Mouse (Mus musculus) intestine, embryonic 14.5 days (tissue): ENCODE results near the gene Dalrd3. TPM values are rescaled to one million over a fixed set of nuclear protein-coding genes. Genes with fewer than 3 reads are reported as not detected.

Experiments used
- ATAC-seq: fragments of 200-750 bp; cut with Nextera tagmentation; replicated peaks from 2 replicates; pipeline ENCODE4 v1.8.0; 2017; ENCODE audit warnings: low read depth, moderate number of reproducible peaks, moderate TSS enrichment, moderate library complexity; ENCODE audit not compliant: low FRiP score, low TSS enrichment
- DNase-seq: peaks from one replicate; pipeline ENCODE4 v3.0.0-alpha.2; 2018; ENCODE audit warnings: low spot score
- H3K27ac ChIP-seq: fragments of 300-500 bp; sonication (generic); 2 replicates; pipeline ENCODE4 v1.5.1; 2014; ENCODE audit warnings: low read depth, mild to moderate bottlenecking, control low read depth
- H3K27me3 ChIP-seq: fragments of 300-500 bp; sonication (generic); replicated peaks from 2 replicates; pipeline ENCODE4 v1.6.1; 2014; ENCODE audit warnings: low read length, control low read depth; ENCODE audit not compliant: control insufficient read depth, insufficient read depth
- H3K36me3 ChIP-seq: fragments of 300-500 bp; sonication (generic); 2 replicates; pipeline ENCODE4 v1.6.1; 2014; ENCODE audit warnings: low read length, control low read depth; ENCODE audit not compliant: control insufficient read depth, insufficient read depth
- H3K4me1 ChIP-seq: fragments of 300-500 bp; sonication (generic); replicated peaks from 2 replicates; pipeline ENCODE4 v1.6.1; 2014; ENCODE audit warnings: low read length, control low read depth, mixed read lengths; ENCODE audit not compliant: control insufficient read depth, insufficient read depth
- H3K4me2 ChIP-seq: fragments of 300-500 bp; sonication (generic); 2 replicates; pipeline ENCODE4 v1.6.1; 2014; ENCODE audit warnings: low read length
- H3K4me3 ChIP-seq: fragments of 300-500 bp; sonication (generic); 2 replicates; pipeline ENCODE4 v1.5.1; 2014; ENCODE audit warnings: low read depth, low read length, control low read depth, mixed read lengths
- H3K9ac ChIP-seq: fragments of 300-500 bp; sonication (generic); 2 replicates; pipeline ENCODE4 v1.6.1; 2014; ENCODE audit warnings: mild to moderate bottlenecking, low read length
- H3K9me3 ChIP-seq: fragments of 300-500 bp; sonication (generic); 2 replicates; pipeline ENCODE4 v1.6.1; 2016; ENCODE audit warnings: low read length, control low read depth; ENCODE audit not compliant: control insufficient read depth
- WGBS: fragments of 180-500 bp; shearing (Covaris S2); extraction: QIAGEN DNeasy Blood & Tissue Kit; methylation state at CpG from one replicate; pipeline ENCODE4 v1.1.7; 2014; 5-methylcytosine and 5-hydroxymethylcytosine counted together
- polyA plus RNA-seq: library from polyadenylated mRNA; unstranded; fragments of >200 nt; fragmentation: Nextera tagmentation; extraction: Ambion mirVana; gene quantifications from 2 replicates; pipeline ENCODE4 v1.2.1, GENCODE M21; 2014

Dalrd3 gene
- polyA plus RNA-seq, 1 experiment from 2014 or later = 127 TPM

DNA sequence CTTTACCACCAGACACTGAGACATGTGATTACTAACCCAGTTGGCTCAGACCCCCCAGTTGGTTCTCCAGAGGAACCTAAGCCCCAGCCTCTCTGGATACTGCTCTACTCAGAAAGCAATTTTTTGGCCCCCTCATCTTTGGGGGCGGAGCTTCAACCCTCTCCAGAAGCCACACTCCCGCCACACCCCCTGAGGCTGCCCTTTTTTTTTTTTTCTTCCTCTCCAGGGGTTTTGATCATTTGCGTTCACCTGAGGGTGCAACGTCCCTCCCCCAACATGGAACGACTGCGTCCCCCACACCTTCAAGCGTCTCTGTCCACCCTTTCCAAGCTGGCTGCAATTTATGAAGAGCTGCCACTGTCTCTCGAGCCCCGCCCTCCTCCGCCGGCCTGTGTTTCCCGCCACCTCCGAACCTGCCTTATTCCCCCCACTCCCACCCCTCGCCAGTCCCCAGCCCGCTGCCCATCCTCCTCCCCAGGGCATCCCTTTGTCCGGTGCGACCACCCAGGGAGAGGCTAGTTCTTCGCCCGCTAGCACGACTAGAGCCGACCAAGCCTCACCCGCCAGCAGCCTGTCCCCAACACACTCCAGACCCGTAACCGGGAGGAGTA is 8.4 kb downstream of the Dalrd3 start:
- H3K9me3 ChIP-seq = no peaks in the 10 kb centered on the region
- peak overlapping the region; percentile 70 for H3K4me3 ChIP-seq
- WGBS = under 1% methylated on average over 24 of the region's 24 CpGs
- peak overlapping the region; percentile 74 for H3K9ac ChIP-seq
- no peaks in the 10 kb centered on the region for H3K27me3 ChIP-seq
- peak overlapping the region; percentile 91 for H3K27ac ChIP-seq
- H3K4me2 ChIP-seq = peak overlapping the region; percentile 81
- H3K4me1 ChIP-seq = peaks cover 33% of the 10 kb centered on the region
- ATAC-seq (peak; percentile 40; the same call in 1 of the 2 replicates), DNase-seq (no peak)
- peaks cover 32% of the 10 kb centered on the region for H3K36me3 ChIP-seq

DNA sequence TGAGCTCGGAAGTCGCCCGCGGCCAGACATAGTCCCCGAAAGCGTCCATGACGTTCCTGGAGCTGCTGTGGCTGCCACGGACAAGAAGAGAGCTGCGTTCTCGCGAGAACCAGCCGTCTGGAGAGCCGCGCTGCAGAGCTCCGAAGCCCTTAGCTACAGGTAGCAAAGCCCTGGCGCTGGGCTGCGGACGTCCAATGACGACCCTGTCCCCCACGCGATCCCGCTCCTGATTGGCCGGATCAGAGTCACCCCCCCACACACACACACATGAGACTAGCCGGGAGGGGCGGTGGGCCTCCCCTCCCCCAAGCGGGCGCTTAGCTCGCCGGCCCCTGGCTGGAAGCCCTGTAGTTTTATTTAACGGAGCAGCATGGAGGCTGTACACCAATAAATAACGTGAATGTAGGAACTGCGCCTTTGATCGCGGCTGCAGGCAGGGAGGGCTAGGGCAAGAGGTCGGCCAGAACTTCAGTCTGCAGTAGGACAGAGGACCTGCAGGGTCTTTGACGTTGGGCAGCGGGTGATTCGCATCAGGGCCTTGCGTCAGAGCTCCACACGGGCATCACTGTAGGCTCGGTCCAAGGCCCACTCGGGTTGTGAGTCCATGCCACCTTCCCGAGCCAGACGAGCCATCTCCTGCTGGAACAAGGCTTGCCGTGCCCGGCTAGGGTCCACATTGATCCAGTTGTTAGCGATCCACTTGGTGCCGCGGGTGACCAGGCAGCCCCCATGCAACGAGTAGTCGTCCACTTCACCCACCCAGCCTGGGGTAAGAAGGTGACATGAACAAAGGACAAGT is 9.1 kb downstream of the Dalrd3 start, which contains the start of gene Wdr6:
TSS of gene Wdr6 (minus strand) at position 195 of the 799 bp plus-strand sequence.
- H3K9me3 ChIP-seq = no peaks in the 10 kb centered on the region
- H3K27ac ChIP-seq = peak within 1 kb of the TSS; percentile 91
- ATAC-seq (peak; percentile 96), DNase-seq (peak; percentile 92)
- peaks cover 26% of the 10 kb centered on the region for H3K36me3 ChIP-seq
- peak within 1 kb of the TSS; percentile 70 for H3K4me3 ChIP-seq
- peak within 1 kb of the TSS; percentile 74 for H3K9ac ChIP-seq
- H3K4me1 ChIP-seq = peaks cover 30% of the 10 kb centered on the region
- H3K27me3 ChIP-seq = no peaks in the 10 kb centered on the region
- 5% methylated on average over 51 of the region's 51 CpGs for WGBS
- H3K4me2 ChIP-seq = peak within 1 kb of the TSS; percentile 81

DNA sequence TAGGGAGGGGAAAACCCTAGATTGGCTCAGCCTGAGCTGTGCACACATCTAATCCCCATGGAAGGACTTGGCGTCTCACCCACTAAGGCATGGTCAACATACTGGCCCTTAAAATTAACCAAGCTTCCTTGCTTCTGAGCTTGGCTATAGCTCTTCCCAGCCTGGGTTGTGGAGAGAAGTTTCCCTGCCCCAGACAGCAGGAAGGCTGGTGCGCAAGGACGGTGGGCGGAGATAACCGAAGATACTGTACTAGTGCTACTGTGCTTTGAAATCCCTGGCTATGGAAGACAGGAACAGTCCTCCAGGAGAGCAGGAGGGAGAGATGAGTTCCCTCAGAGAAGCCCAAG is 9.6 kb downstream of the Dalrd3 start:
- Histone ChIP-seq H3K4me2 (peak overlapping the region; percentile 81), H3K9me3 (no peaks in the 10 kb centered on the region), H3K4me3 (peak overlapping the region; percentile 70; the same call in 1 of the 2 replicates), H3K27ac (peak overlapping the region; percentile 91), H3K9ac (peak overlapping the region; percentile 74), H3K27me3 (no peaks in the 10 kb centered on the region), H3K4me1 (peaks cover 25% of the 10 kb centered on the region), H3K36me3 (peaks cover 20% of the 10 kb centered on the region)
- WGBS = 51% methylated on average over 5 of the region's 5 CpGs
- no peak for ATAC-seq
- no peak for DNase-seq

DNA sequence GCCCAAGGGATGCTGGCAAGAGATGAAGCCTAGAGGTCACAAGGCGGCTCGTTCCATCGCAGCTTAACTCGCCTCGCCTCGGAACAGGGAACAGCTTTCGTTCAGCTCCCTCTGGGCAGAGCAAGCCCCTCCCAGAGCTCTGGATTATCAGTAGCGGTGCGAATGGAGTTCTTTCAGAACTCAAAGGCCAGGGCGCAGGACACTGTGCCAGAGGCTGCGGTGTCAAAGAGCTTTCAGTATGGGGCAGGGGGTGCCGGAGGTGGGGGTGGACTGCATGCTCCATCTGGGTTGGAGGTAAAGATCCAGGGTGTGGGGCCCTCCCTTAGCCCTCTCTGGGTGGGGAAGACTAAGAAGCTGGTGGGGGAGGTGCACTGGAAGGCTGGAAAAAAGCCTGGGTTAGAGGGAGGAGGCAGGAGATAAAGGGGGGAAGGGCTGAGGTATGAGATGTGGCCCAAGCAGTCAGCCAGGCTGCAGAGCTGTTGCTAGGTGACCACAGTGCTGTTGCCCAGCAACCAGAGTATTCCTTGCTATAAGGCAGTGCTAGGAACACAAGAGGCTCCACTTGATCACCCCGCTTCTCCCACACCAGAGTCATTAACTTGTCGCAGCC is 18.0 kb downstream of the Dalrd3 start:
- WGBS = 3% methylated on average over 14 of the region's 14 CpGs
- Histone ChIP-seq H3K27me3 (no peaks in the 10 kb centered on the region), H3K4me2 (peak overlapping the region; percentile 42), H3K9ac (0 out of 2 replicates have a peak overlapping the region, but pooled peaks have one; percentile 25), H3K4me1 (peaks cover 24% of the 10 kb centered on the region), H3K36me3 (no peaks in the 10 kb centered on the region), H3K27ac (peak overlapping the region; percentile 78), H3K4me3 (no peak overlapping the region; the same call in 1 of the 2 replicates), H3K9me3 (no peaks in the 10 kb centered on the region)
- peak; percentile 82 for DNase-seq
- peak; percentile 93 for ATAC-seq

DNA sequence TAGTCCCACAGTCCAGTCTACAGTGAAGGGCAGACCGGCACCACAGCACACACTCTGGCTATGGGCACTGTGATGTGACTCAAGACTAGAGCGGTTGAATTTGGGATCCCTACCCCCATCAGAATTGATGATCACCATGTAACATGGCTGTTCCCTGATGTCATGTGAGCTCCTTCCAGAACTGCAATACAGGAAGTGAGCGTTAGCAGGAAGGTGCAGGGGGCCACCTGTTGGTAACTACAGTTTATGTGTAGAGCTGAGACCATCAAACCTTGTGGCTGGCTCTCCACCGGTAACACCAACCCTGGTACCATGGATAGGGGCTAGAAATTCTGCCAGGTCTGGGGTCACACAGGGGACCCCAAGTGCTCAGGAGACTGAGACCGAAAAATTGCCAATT is 19.5 kb downstream of the Dalrd3 start:
- ATAC-seq (no peak), DNase-seq (no peak)
- peaks cover 24% of the 10 kb centered on the region for H3K4me1 ChIP-seq
- no peaks in the 10 kb centered on the region for H3K27me3 ChIP-seq
- no peaks in the 10 kb centered on the region for H3K36me3 ChIP-seq
- WGBS = 56% methylated on average over 5 of the region's 5 CpGs
- no peaks in the 10 kb centered on the region for H3K9me3 ChIP-seq
- no peak overlapping the region for H3K4me2 ChIP-seq
- no peak overlapping the region for H3K9ac ChIP-seq
- H3K27ac ChIP-seq = no peak overlapping the region
- H3K4me3 ChIP-seq = no peak overlapping the region

DNA sequence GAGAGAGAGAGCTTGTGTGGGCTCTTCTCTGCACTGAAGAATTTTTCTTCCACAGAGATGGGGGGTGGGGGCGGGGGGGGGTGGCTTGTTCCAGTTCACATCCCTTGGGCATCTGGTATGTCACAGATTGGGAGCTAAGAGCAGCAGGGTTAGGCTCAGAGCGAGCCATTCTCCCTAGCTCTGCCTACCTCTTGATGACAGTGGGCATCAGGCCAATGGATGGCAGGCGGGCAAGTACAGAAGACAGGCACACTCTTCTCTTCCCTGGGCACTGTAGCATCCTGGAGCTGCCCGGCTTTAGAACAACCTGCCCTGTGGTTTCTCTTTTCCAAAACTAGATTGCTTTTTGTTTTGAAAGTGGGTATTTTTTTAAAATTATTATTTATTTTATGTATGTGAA is 21.8 kb downstream of the Dalrd3 start:
- DNase-seq = no peak
- WGBS = 94% methylated on average over 4 of the region's 4 CpGs

DNA sequence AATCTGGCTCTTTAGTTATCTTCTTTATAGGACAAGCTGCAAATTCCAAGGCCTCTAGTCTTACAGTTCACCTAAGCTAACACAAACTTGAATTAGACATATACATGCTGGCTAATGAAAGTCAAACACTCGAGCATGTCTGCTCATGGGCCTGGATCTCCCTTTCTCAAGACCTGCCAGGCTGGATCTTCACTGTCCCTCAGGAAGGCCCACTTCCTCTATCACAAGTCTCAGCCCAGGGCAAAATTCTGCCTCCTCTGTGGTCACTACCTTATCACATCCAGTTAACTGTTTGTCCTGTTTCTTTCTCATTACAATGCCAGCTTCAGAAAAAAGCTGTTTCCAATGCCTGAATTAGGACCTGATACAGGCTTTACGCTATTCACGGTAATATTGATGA is 24.7 kb downstream of the Dalrd3 start:
- Histone ChIP-seq H3K36me3 (no peaks in the 10 kb centered on the region), H3K9me3 (no peaks in the 10 kb centered on the region), H3K4me2 (no peak overlapping the region), H3K4me1 (no peaks in the 10 kb centered on the region), H3K27ac (no peak overlapping the region), H3K4me3 (no peak overlapping the region), H3K27me3 (no peaks in the 10 kb centered on the region), H3K9ac (no peak overlapping the region)
- ATAC-seq (no peak), DNase-seq (no peak)
- 81% methylated on average over 3 of the region's 3 CpGs for WGBS

More for the DNA sequence above, 21.8 kb downstream of the Dalrd3 start:
- ATAC-seq = no peak
- Histone ChIP-seq H3K27me3 (no peaks in the 10 kb centered on the region), H3K27ac (no peak overlapping the region), H3K4me2 (no peak overlapping the region), H3K4me3 (no peak overlapping the region), H3K36me3 (no peaks in the 10 kb centered on the region), H3K9ac (no peak overlapping the region), H3K4me1 (peaks cover 24% of the 10 kb centered on the region), H3K9me3 (no peaks in the 10 kb centered on the region)

DNA sequence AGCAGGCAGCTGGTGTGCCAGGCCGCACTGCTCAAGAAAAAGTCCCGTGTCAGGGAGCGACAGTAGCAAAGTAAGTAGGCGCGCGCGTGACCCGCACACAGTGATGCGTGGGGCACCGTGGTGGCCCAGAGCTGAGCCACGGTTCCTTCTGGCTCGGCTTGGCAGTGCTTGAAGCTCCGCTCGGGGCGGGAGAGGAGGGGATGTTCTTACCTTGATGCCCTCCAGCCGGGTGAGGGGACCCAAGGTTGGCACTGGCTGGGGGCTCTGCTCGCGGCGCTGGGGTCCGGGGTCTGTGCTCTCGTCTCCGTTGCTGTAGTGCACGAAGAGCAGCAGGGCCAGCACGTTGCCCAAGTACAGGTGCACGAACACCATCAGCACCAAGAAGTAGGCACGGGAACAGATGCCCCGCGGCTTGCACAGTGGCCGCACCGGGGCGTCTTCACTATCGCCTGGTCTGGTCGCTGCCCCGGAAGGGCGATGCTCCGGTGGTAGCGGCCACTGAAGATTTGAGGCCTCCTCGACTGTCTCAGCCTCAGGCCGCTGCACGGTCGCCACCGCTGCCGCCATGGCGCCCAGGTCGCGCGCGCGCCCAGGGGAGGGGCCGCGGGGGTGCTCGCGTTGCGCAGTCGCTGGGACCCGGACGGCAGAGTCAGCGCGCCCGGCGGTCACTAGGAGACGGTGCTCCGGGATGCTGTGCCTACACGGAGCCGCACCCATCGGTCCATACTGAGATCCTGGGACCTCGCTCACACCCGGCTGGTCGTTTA is 27.5 kb downstream of the Dalrd3 start, which contains the start of gene P4htm:
TSS of gene P4htm (minus strand) at position 670 of the 767 bp plus-strand sequence.
- Histone ChIP-seq H3K9me3 (no peaks in the 10 kb centered on the region), H3K4me2 (peak within 1 kb of the TSS; percentile 88), H3K4me1 (no peaks in the 10 kb centered on the region), H3K36me3 (no peaks in the 10 kb centered on the region), H3K27ac (no peak within 1 kb of the TSS), H3K27me3 (no peaks in the 10 kb centered on the region), H3K9ac (peak within 1 kb of the TSS; percentile 57), H3K4me3 (peak within 1 kb of the TSS; percentile 64)
- WGBS = 4% methylated on average over 66 of the region's 69 CpGs
- DNase-seq (peak; percentile 81), ATAC-seq (peak; percentile 71)
